Mouse (Mus musculus): ENCODE data around the gene Notch3.

DNA sequence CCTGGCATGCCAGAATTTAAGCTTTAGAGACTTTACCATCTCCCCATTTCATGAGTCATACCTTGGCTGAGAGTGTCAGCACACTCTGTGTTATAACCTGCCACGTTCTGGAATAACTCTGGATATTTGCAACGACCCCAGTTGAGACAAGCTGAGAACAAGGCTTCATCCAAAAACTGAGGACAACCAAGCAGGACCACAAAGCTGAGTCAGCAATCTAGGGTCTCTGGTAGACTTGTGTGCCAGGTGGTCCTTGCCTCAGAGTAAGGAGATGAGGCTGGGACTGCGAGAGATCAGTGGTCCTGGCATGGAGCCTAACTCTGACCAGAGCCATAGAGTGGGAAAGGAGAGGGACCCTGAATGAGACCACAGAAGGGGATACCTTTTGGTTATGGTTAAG, 36.3 kb upstream of the Notch3 start:
- no peak for TF ChIP-seq GATA1 (IDR thresholded peaks at IDR 0.05; ENCODE audit: borderline replicate concordance, low read length)
- no peak for TF ChIP-seq FLI1 (IDR thresholded peaks at IDR 0.05; ENCODE audit: low read length)

Measured in megakaryocyte, embryonic 14.5 days (primary cell).